Mouse (Mus musculus) layer of hippocampus, adult 8-10 months (tissue): ENCODE data around the gene Prr23a3. TPM values are rescaled to one million over a fixed set of nuclear protein-coding genes. Genes with fewer than 3 reads are reported as not detected.

Experiments used
- DNase-seq, 2 experiments: peaks; one replicate each; pipeline ENCODE4 v3.0.0; 2022; ENCODE audit warnings: low spot score in 2 of 2
- total RNA-seq, 4 experiments: library from RNA; stranded (reverse); gene quantifications; 2 replicates each; pipeline ENCODE4 v1.2.4; 2022

The Prr23a3 gene
- total RNA-seq, result not detected

GRCm38 (mm10) chr9:98864571-98864970 lies at the start of gene Prr23a3:
Gene Prr23a3, plus strand, starts transcription at chr9:98864767.
- DNase-seq, result no peak

- no peak for DNase-seq
Measured at GRCm38 (mm10) chr9:98816066-98816465, 48.5 kb upstream of the Prr23a3 start.

GRCm38 (mm10) chr9:98817592-98817991 lies 47.0 kb upstream of the Prr23a3 start:
- no peak for DNase-seq

DNA sequence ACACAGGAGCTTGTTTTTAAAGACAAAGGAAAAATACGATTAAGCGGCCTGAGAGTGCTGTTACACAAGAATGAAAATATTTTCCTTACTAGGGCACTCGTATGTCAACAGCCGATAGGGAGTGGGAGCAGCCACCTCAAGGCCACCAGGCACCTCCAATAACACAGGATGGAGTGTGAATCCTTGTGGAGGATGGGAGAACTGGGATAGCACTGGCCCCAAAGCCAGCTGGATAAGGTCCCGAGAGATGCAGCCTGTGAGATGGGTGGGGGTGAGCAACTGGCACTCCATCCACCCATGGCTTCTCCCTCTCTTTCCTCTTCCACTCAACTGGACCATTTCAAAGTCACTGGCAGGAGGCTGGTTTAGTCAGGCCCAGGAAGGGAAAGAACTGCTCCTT lies 45.6 kb upstream of the Prr23a3 start:
- no peak for DNase-seq

DNA sequence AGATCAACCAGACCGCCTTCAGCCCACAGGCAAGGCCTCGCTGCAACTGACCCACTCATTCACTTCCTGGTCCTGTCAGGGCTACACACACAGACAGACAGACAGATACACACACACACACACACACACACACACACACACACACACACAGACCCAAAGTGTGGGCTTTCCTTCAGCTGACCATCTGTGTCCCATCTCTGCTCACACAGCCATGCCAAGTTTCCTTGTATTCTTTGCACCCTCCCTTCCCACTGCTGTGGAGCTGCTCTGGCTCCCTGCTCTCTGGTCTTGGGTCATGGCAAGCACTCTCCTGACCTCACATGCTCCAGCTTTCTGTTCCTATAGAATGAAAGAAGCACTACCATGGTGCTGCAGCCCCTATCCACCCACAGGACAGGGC lies 45.1 kb upstream of the Prr23a3 start:
- DNase-seq, result no peak

DNA sequence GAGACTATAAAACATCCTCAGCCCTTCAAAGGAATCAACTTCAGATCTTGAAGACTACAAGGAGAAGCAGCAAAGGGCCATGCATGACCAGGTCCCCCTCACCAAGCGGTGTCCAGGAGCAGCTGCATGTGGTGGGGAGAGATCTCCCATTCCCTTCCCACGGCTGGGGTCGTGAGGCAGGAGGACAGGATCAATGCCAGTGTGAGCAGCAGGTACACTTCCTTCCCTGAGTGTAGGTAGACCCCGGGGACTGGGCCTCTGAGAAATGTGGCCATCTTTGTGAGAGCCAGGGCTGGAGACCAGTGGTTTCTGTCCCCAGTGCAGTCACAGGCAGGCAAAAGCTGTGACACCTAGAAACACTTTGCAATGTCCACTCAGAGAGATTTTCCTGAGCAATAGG lies 44.1 kb upstream of the Prr23a3 start:
- DNase-seq, result no peak

DNA sequence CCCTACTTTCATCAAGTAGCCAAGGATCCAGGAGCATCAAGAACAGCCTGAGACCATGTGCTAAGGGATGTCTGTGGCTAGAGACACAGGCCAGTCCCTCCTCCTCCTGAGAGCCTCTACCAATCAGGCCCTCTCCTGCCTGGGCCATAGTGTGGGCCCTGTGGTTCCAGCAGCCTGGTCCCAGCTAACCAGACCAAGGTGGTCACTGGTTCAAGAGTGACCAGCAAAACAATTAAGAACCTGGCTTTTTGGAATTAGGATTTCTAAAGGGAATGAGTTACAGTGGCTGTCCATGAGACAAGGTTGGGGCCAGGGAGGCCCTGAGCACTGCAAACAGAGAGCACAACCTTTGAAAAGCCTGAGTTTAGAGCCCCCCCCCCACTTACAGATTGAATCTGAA lies 43.5 kb upstream of the Prr23a3 start:
- DNase-seq, result no peak

GRCm38 (mm10) chr9:98823805-98824204 lies 40.8 kb upstream of the Prr23a3 start:
- DNase-seq, result no peak

DNA sequence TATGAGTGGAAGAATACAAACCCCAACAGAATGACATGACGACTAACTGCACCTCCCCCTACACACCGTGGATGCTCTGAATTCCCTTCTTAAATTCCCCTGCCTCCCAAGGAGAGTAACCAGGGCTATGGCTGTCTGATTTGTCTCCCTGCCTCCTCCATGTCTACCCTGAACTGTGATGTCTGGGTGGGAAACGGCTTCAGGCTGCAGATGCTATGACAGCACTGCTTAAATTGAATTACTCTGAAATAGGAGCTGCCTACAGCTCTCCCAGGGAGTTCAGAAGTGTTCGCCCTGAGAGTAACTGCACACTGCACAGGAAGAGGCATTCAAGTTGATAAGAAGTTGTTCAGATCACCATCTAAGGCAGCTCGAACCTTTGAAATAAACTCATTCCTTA lies 35.1 kb upstream of the Prr23a3 start:
- DNase-seq, result no peak

DNA sequence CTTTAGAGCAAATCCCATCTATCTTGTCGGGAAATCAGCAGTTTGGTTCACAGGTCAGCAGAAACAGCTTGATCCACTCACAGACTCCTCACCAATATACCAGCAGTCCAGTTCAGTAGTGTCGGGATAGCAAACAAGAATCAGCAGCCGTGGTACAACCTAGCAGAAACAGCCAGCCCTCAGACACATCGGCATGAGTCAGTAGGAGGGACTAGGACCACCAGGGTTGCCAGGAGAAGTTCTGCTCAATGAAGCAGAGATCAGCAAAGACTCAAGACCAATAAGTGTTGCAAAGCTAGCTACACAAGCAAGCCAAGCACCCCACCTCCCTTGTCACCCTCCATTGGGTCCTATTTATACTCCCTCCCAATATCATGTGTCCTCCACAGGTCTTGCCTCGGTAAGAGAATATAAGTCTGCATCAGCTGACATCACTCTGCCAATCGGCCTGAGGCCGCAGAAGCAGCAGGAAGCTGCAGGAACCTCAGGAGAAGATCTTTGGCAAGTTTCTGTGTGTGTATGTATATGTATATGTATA lies 27.0 kb upstream of the Prr23a3 start:
- no peak for DNase-seq

DNA sequence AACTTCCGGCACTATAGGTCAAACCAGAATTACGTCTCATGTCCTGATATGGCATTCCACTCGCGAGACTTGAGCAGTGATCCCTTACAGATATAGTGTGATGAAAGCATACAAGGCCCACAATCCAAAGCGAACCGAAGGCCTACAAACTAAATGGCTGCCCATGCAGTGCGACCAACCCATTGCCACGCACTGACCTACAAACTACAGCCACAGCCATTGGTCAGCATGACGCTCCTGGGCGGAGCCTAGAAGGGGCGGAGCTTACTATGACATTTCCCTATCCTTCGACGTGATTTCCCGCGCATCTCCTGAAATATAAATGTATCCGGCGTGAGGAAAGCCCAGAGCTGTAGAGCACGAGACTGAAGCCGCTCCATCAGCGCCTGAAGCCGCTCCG lies 22.4 kb upstream of the Prr23a3 start, which contains the start of gene Prr23a1:
Gene Prr23a1, plus strand, starts transcription at position 387 of the 400 bp plus-strand sequence.
- DNase-seq, result no peak

GRCm38 (mm10) chr9:98856210-98856609 lies 8.4 kb upstream of the Prr23a3 start, which contains the start of gene Prr23a2:
Gene Prr23a2, plus strand, starts transcription at chr9:98856494.
- no peak for DNase-seq

DNA sequence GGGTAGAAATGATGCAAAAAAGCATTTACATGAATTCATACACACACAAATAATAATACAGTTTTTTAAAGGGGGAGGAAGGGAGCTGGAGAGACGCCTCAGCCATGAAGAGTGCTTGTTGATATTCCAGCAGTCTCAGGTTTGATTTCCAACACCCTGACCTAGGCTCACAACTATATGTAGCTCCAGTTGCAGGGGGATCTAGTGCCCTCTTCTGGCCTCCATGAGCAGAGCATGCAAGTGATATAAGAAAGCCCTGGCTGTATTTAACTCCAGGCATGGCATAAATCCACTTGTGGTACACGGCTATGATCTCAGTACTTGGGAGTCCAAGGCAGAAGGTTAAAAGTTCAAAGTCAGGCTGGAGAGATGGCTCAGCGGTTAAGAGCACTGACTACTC lies 1.1 kb upstream of the Prr23a3 start:
- DNase-seq, result no peak

DNA sequence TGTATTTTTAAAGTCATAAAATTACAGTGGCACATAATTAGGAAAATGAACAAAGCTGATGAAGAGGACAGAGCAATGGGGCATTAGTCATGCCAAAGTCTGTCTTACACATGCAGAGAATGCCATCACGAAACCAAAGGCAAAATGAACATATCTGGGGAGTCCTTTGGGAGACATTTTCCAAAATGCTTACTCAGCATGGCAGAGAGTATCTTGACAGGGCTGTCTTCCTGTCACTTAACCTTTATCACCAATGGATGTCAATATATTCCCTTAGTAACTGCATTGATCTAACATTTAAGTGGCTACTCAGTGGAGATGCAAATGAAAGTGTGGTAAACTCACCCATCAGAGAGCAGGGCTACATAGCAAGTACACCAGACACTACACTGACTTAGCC lies 36.9 kb downstream of the Prr23a3 start:
- DNase-seq, result no peak

- no peak for DNase-seq
Measured at GRCm38 (mm10) chr9:98902819-98903218, 38.3 kb downstream of the Prr23a3 start, which contains the start of gene 7420426K07Rik. Gene 7420426K07Rik, plus strand, starts transcription at chr9:98903119.

Other genes with a start within 250 kb of the Prr23a3 start
- gene Prr23a1, start 22.3 kb upstream of the Prr23a3 start, total RNA-seq, result not detected
- not detected for gene Prr23a2, start 8.3 kb upstream of the Prr23a3 start, total RNA-seq
- not detected for gene 7420426K07Rik, start 38.4 kb downstream of the Prr23a3 start, total RNA-seq
- 1 to 10 TPM in 1 of 4 experiments, under 1 TPM in 3; 0.52 to 1.1 (median 0.83) TPM for gene Foxl2, start 90.5 kb downstream of the Prr23a3 start, total RNA-seq
- gene Faim, start 121.6 kb downstream of the Prr23a3 start, total RNA-seq, result 10 to 100 TPM; 45.8 to 55.6 (median 51.0) TPM
- gene Gm1123, start 170.9 kb downstream of the Prr23a3 start, total RNA-seq, result under 1 TPM in 2 of 4 experiments, not detected in 2; 0.27 to 0.31 TPM